Mouse (Mus musculus) urinary bladder, postnatal 0 days (tissue): ENCODE measurements around the gene Trp53bp2. TPM values are rescaled to one million over a fixed set of nuclear protein-coding genes. Genes with fewer than 3 reads are reported as not detected.

Experiments
- polyA plus RNA-seq: library from polyadenylated mRNA; unstranded; fragments of >200 nt; fragmentation: Nextera tagmentation; extraction: Ambion mirVana; gene quantifications from 2 replicates; pipeline ENCODE4 v1.2.1, GENCODE M21; 2015

The Trp53bp2 gene
- 10.7 and 12.4 TPM in 2 replicates for polyA plus RNA-seq

DNA sequence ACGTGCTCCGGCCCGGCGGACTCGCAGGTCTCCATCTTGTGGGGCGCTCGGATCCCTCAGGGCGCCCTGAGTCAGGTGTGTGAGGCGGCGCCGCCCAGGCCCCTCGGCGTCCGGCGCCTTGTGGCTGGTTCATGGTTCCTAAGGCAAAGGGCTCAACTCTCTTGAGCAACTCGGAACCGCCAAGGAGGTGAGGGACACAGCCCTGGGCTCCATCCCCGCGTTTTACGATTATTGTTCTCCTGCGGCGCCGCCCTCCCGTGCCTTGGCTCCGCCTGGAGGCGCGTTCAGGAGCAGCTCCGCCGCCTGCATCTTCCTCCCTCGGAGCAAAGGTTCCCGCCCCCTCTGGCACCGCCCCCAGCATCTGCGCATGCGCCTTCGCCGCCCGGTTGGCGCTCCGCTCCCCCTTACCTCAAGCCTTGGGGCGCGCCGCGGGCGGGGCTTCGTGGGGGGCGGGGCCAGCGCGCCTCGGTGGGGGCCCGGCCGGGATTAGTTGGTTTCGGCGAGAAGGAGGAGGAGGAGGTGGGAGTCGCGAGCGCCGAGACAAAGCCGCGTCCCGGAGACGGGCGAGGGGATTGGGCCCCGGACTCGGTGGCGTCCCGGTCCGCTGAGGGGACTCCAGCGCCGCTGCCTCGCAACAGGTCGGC is at the start of gene Trp53bp2:
Trp53bp2 (plus strand) TSS at position 489 of the 644 bp plus-strand sequence.

Other genes starting within 250 kb of the Trp53bp2 start
- gene Vmn1r1, start 244.7 kb upstream of the Trp53bp2 start, polyA plus RNA-seq = not detected in 2 replicates
- gene Degs1, start 126.4 kb upstream of the Trp53bp2 start, polyA plus RNA-seq = 144 and 161 TPM in 2 replicates
- 11.3 and 11.7 TPM in 2 replicates for gene Fbxo28, start 67.5 kb upstream of the Trp53bp2 start, polyA plus RNA-seq
- 116 and 146 TPM in 2 replicates for gene Capn2, start 108.4 kb downstream of the Trp53bp2 start, polyA plus RNA-seq
- gene Capn8, start 155.8 kb downstream of the Trp53bp2 start, polyA plus RNA-seq = 0.18 and 0.21 TPM in 2 replicates